Mouse (Mus musculus) telencephalon, adult 2 months (tissue): ENCODE measurements around the gene Gtf3c6.
A peak's percentile ranks its signal among the peaks of the same experiment; 100 is the strongest.

ENCODE experiments used
- DNase-seq: peaks from one replicate; pipeline ENCODE4 v3.0.0-alpha.2; 2011; ENCODE audit warnings: low read depth, low spot score

Gene Gtf3c6

GRCm38 (mm10) chr10:40258976-40259375 lies 1.1 kb upstream of the Gtf3c6 start:
- no peak for DNase-seq

DNA sequence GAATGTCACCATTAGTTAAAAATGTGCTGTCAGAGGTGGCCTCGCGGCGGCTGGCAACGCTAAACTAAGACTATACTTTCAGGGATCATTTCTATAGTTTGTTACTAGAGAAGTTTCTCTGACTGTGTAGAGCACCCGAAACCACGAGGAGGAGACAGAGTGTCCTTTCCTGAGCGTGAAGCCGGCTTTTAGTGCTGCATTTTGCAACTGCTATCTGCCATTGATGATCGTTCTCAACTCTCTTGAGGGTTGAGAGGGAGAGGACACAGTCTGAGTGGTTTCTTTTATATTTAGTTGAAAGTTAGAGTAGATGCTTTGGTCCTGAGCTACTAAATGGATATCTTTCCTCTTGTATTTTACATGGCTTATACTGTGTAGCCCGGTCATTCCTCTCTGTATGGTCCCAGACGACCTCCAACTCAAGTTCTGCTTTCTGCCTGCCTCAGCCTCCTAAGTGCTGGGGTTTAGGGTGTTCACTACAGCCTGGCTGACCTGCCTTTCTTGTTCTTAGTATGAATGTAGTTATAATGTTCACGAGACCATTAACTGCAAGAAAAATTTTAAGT lies 576 bp upstream of the Gtf3c6 start:
- DNase-seq: peak; percentile 86

- DNase-seq: no peak
Observed at GRCm38 (mm10) chr10:40256716-40257115, 1.2 kb downstream of the Gtf3c6 start.

- no peak for DNase-seq
Observed at GRCm38 (mm10) chr10:40250969-40251368, 6.9 kb downstream of the Gtf3c6 start.

DNA sequence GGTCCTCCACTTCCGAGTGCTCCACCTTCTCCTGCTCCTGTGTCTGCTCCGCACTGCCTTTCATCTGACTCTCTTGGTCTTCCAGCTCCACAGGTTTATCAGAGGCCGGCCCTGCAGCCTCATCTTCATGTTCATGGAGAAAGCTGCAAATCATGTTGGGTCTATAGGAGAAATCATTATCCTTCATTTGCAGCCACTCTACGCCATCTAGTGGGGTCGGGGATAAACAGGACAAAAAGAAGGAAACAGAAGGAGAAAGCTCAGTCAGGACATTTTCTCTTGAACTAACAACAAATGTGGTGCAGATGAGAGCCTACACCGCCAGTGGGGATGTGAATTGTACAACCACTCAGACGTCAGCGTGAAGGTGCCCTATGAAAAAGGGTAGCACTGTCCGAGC lies 8.3 kb downstream of the Gtf3c6 start:
- DNase-seq: no peak

DNA sequence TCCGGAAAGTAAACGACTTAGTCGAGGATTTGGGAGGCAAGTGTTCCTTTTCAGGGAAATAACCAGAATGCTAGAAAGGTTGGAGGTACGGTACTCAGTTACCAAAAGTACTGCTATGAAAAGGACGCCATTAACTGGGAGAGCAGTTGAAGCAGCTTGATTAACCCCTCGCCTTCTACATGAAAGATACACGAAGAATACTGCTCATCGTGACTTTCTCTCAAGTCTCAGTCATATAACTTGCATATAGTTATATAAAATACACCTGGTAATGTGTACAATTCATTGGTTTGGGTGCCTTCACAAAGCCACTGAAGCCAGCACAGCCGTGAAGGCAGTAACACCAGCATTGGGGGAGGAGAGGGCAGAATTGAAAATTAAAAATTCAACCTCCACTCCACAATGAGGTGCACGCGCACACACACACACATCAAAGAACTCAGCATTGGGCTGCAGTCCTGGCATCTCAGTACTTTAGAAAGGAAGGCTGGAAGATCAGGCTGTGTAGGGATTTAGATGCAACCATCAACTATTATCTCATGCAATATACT lies 10.7 kb downstream of the Gtf3c6 start:
- DNase-seq: no peak

GRCm38 (mm10) chr10:40246374-40247165 lies 11.3 kb downstream of the Gtf3c6 start, which contains the start of gene Rpf2:
Gene Rpf2, minus strand, starts transcription at chr10:40247036.
- DNase-seq: peak; percentile 86

DNA sequence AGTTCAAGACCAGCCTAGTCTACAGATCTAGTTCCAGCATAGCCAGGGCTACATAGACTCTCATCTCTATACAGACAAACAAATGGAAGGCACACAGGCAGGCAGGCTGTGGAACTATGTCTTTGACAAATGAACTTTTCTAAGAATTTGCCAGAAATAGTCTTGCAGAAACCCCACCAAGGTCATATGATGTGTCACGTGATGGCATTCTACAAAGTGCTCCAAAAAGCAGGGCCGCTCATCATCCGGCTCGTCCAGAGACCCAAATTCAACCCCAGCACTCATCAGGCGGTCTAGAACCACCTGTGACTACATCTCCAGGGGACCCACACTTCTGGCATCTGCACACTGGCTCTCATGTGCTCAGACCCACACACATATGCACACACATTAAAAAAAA lies 20.1 kb downstream of the Gtf3c6 start:
- no peak for DNase-seq

DNA sequence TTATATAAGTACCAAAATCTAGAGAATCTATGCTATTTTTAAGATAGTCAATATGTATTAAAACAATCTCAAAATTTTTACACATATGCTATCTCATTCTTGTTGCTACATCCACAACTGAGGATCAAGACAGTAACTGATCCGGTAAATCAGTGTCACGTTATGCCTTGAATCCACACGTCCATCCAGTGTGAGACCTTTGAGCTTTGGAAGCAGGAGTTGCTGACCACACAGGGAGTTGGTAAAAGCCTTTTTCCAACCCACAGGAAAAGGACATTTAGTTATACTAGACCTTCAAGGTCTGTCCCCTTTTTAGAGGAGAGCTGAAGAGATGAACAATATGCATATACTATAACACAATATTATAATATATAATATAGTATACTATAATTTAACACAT lies 24.7 kb downstream of the Gtf3c6 start:
- DNase-seq: no peak

DNA sequence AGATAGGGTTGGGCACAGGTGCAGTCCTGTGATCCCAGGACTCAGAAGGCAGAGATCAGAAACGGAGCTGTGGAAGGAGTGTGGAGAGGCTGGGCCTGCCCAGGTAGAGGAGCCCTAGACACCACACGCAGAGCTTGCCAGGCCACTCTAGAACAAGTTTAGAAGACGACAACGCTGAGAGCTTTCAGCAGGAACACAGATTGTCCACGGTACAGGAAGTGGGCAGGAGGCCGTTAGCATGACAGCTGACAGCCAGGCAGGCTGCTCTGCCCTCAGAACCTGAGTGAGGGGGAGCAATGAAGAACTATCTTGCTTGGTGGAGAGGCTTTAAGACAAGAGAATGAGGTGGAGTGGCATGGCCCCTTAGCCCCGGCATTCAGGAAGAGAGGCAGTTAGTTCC lies 25.5 kb downstream of the Gtf3c6 start:
- DNase-seq: no peak

- no peak for DNase-seq
Observed at GRCm38 (mm10) chr10:40229725-40230124, 28.2 kb downstream of the Gtf3c6 start.

DNA sequence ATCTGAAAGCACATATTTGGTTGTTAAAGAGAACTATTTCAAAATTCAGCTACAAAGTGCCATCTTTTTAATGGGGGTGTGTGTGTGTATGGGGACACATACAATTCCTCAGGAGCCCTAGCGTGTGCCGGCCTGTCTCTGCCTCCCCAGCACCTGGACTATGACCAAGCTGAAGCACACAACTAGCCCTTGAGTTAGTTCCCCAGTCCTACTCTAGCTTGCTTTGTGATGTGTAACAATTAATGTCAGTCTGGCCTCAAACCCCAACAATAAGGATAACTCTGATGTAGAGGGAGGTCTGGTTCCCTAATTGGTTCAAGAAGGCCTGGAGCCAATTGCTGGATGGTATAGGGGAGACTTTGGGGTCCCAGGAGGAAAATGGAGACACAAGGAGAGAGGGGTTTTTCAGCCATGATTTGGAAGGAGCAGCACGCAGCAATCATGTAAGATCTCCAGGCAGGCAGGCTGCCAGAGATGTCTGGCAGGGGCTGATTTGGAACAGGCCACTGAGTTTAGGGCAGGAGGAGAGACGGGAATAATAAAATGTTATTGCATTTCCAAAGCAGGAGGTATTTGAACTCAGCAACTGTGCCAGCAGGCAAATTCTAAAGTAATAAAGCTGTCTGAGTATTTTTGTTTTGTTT lies 30.1 kb downstream of the Gtf3c6 start:
- DNase-seq: no peak

DNA sequence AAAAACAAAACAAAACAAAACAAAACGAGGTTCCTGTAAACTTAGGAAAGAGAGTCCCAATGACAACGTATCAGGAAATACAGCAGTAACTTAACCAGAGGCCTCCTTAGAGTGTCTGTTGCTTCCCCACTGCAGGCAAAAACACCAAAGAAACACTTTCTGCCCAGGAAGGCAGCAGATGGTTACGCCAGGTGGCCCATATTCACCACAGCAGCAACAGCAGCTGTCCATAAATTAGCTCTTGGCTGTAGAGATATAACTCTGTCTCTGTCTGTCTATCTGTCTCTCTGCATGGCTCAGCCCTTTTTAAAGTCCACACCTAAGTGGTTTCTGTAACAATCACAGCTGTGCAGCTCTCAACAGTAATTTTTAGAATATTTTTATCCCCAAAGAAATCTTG lies 39.0 kb downstream of the Gtf3c6 start:
- DNase-seq: peak; percentile 17

DNA sequence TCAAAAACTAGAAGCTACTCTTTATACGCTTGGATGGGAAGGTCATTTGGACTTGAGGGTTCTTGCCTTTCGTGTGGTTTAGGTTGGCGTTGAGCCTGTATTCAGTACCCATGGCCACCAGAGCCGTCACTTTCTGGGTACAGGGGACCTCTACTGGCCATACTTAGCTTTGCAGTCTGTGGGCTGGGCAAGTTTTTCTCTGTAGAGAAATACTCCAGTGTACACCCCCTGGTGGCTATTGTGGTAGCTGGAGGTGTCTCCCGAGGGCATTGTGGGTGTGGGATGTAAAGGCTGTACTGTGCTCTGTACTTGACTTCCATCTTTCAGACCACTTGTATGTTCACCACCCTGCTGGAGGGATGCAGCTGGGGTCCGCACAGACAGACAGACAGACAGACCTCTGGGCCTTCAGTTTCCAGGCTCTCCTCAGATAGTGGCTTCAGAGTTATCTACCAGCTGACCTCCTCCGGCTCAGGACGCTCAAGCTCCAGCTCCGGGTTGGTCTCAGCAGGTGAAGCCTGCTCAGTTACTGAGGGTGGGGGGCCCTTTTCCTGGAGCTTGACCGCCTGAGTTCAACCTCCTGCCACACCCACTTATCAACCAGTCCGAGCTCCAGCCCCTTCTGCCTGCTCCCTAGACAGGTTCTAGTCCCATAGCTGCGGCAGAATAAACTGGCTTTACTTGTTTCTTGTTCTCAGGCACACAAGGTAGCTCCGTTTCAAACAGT lies 45.3 kb downstream of the Gtf3c6 start:
- DNase-seq: peak; percentile 50
